Mouse (Mus musculus): ENCODE data around the gene Naa20. TPM values are rescaled to one million over a fixed set of nuclear protein-coding genes. Genes with fewer than 3 reads are reported as not detected.

Naa20 gene
- polyA plus RNA-seq, 1 experiment from 2014 or later = 125 TPM

GRCm38 (mm10) chr2:145936975-145937374 lies 35.1 kb downstream of the Naa20 start:
- 85% methylated on average over 8 of the region's 8 CpGs for WGBS
- Histone ChIP-seq H3K9me3 (replicated peaks) (no peaks in the 10 kb centered on the region), H3K27ac (no peak overlapping the region), H3K4me3 (no peak overlapping the region), H3K4me1 (peaks cover 9% of the 10 kb centered on the region), H3K36me3 (peaks cover 8% of the 10 kb centered on the region; the same call in 1 of the 2 replicates), H3K4me2 (replicated peaks) (no peak overlapping the region), H3K9ac (no peak overlapping the region), H3K27me3 (no peaks in the 10 kb centered on the region)
- ATAC-seq (ENCODE audit: low FRiP score) = no peak

GRCm38 (mm10) chr2:145941403-145941802 lies 39.5 kb downstream of the Naa20 start:
- Histone ChIP-seq H3K4me3 (no peak overlapping the region), H3K4me1 (peaks cover 6% of the 10 kb centered on the region; the same call in 1 of the 2 replicates), H3K9me3 (replicated peaks) (no peaks in the 10 kb centered on the region), H3K27ac (no peak overlapping the region), H3K4me2 (replicated peaks) (no peak overlapping the region), H3K9ac (no peak overlapping the region), H3K36me3 (no peaks in the 10 kb centered on the region), H3K27me3 (no peaks in the 10 kb centered on the region)
- no peak for ATAC-seq (ENCODE audit: low FRiP score)
- WGBS = 69% methylated on average over 3 of the region's 3 CpGs

- Histone ChIP-seq H3K4me1 (peaks cover 9% of the 10 kb centered on the region), H3K9ac (no peak overlapping the region), H3K4me3 (no peak overlapping the region), H3K4me2 (replicated peaks) (no peak overlapping the region), H3K9me3 (replicated peaks) (no peaks in the 10 kb centered on the region), H3K27me3 (no peaks in the 10 kb centered on the region), H3K27ac (no peak overlapping the region), H3K36me3 (no peaks in the 10 kb centered on the region)
- 71% methylated on average over 3 of the region's 3 CpGs for WGBS
- ATAC-seq (ENCODE audit: low FRiP score) = no peak
Observed at GRCm38 (mm10) chr2:145944286-145944685, 42.4 kb downstream of the Naa20 start.

GRCm38 (mm10) chr2:145948402-145948954 lies 46.6 kb downstream of the Naa20 start:
- ATAC-seq (ENCODE audit: low FRiP score) = no peak
- 75% methylated on average over 7 of the region's 7 CpGs for WGBS
- no peak overlapping the region for H3K4me3 ChIP-seq
- H3K27ac ChIP-seq = peak overlapping the region; percentile 36; the same call in 1 of the 2 replicates
- H3K27me3 ChIP-seq = no peaks in the 10 kb centered on the region
- H3K36me3 ChIP-seq = no peaks in the 10 kb centered on the region
- no peak overlapping the region for H3K4me2 ChIP-seq (replicated peaks)
- H3K9me3 ChIP-seq (replicated peaks) = no peaks in the 10 kb centered on the region
- peaks cover 18% of the 10 kb centered on the region for H3K4me1 ChIP-seq
- no peak overlapping the region for H3K9ac ChIP-seq

GRCm38 (mm10) chr2:145949475-145950068 lies 47.7 kb downstream of the Naa20 start:
- no peak overlapping the region for H3K9ac ChIP-seq
- H3K27ac ChIP-seq = peak overlapping the region; percentile 30; the same call in 1 of the 2 replicates
- no peaks in the 10 kb centered on the region for H3K36me3 ChIP-seq
- ATAC-seq (ENCODE audit: low FRiP score) = peak; percentile 81
- peaks cover 16% of the 10 kb centered on the region for H3K4me1 ChIP-seq
- H3K9me3 ChIP-seq (replicated peaks) = no peaks in the 10 kb centered on the region
- no peak overlapping the region for H3K4me3 ChIP-seq
- H3K27me3 ChIP-seq = no peaks in the 10 kb centered on the region
- peak overlapping the region; percentile 9; the same call in 1 of the 2 replicates for H3K4me2 ChIP-seq (replicated peaks)
- WGBS = 19% methylated on average over 11 of the region's 11 CpGs

- no peaks in the 10 kb centered on the region for H3K9me3 ChIP-seq (replicated peaks)
- H3K4me2 ChIP-seq (replicated peaks) = no peak overlapping the region
- H3K4me1 ChIP-seq = peaks cover 16% of the 10 kb centered on the region
- 8% methylated on average over 10 of the region's 10 CpGs for WGBS
- no peaks in the 10 kb centered on the region for H3K36me3 ChIP-seq
- H3K27ac ChIP-seq = peak overlapping the region; percentile 30; the same call in 1 of the 2 replicates
- no peaks in the 10 kb centered on the region for H3K27me3 ChIP-seq
- H3K9ac ChIP-seq = peak overlapping the region; percentile 13; the same call in 1 of the 2 replicates
- H3K4me3 ChIP-seq = no peak overlapping the region
- ATAC-seq (ENCODE audit: low FRiP score) = peak; percentile 52; the same call in 1 of the 2 replicates
Observed at GRCm38 (mm10) chr2:145950239-145950638, 48.3 kb downstream of the Naa20 start.

- H3K27me3 ChIP-seq = no peaks in the 10 kb centered on the region
- H3K9me3 ChIP-seq (replicated peaks) = no peaks in the 10 kb centered on the region
- H3K4me3 ChIP-seq = no peak overlapping the region
- ATAC-seq (ENCODE audit: low FRiP score) = no peak
- no peak overlapping the region for H3K4me2 ChIP-seq (replicated peaks)
- H3K27ac ChIP-seq = no peak overlapping the region
- 87% methylated on average over 5 of the region's 5 CpGs for WGBS
- no peak overlapping the region for H3K9ac ChIP-seq
- H3K4me1 ChIP-seq = peaks cover 17% of the 10 kb centered on the region
- no peaks in the 10 kb centered on the region for H3K36me3 ChIP-seq
Observed at GRCm38 (mm10) chr2:145952726-145953125, 50.8 kb downstream of the Naa20 start.

GRCm38 (mm10) chr2:145955844-145956243 lies 53.9 kb downstream of the Naa20 start:
- WGBS = 68% methylated on average over 10 of the region's 10 CpGs
- no peaks in the 10 kb centered on the region for H3K36me3 ChIP-seq
- no peak overlapping the region for H3K4me2 ChIP-seq (replicated peaks)
- no peak overlapping the region for H3K27ac ChIP-seq
- no peaks in the 10 kb centered on the region for H3K9me3 ChIP-seq (replicated peaks)
- H3K9ac ChIP-seq = no peak overlapping the region
- 0 out of 2 replicates have a peak, but pooled peaks cover 4% of the 10 kb centered on the region for H3K4me1 ChIP-seq
- H3K27me3 ChIP-seq = peaks cover 3% of the 10 kb centered on the region; the same call in 1 of the 2 replicates
- no peak overlapping the region for H3K4me3 ChIP-seq
- no peak for ATAC-seq (ENCODE audit: low FRiP score)

- WGBS = 79% methylated on average over 5 of the region's 5 CpGs
- no peak overlapping the region for H3K4me3 ChIP-seq
- H3K36me3 ChIP-seq = no peaks in the 10 kb centered on the region
- ATAC-seq (ENCODE audit: low FRiP score) = no peak
- H3K27me3 ChIP-seq = peaks cover 3% of the 10 kb centered on the region; the same call in 1 of the 2 replicates
- no peak overlapping the region for H3K4me2 ChIP-seq (replicated peaks)
- H3K9me3 ChIP-seq (replicated peaks) = no peaks in the 10 kb centered on the region
- 0 out of 2 replicates have a peak, but pooled peaks cover 4% of the 10 kb centered on the region for H3K4me1 ChIP-seq
- no peak overlapping the region for H3K27ac ChIP-seq
- no peak overlapping the region for H3K9ac ChIP-seq
Observed at GRCm38 (mm10) chr2:145956318-145956717, 54.4 kb downstream of the Naa20 start.

- no peaks in the 10 kb centered on the region for H3K9me3 ChIP-seq (replicated peaks)
- WGBS = 15% methylated on average over 4 of the region's 4 CpGs
- H3K27ac ChIP-seq = no peak overlapping the region
- peaks cover 3% of the 10 kb centered on the region; the same call in 1 of the 2 replicates for H3K27me3 ChIP-seq
- ATAC-seq (ENCODE audit: low FRiP score) = no peak
- no peaks in the 10 kb centered on the region for H3K36me3 ChIP-seq
- H3K4me3 ChIP-seq = no peak overlapping the region
- H3K4me2 ChIP-seq (replicated peaks) = no peak overlapping the region
- 0 out of 2 replicates have a peak, but pooled peaks cover 4% of the 10 kb centered on the region for H3K4me1 ChIP-seq
- no peak overlapping the region for H3K9ac ChIP-seq
Observed at GRCm38 (mm10) chr2:145957450-145957849, 55.6 kb downstream of the Naa20 start.

GRCm38 (mm10) chr2:145958097-145958496 lies 56.2 kb downstream of the Naa20 start:
- ATAC-seq (ENCODE audit: low FRiP score) = no peak
- 59% methylated on average over 6 of the region's 6 CpGs for WGBS

GRCm38 (mm10) chr2:145958551-145958950 lies 56.7 kb downstream of the Naa20 start:
- ATAC-seq (ENCODE audit: low FRiP score) = peak; percentile 75
- Histone ChIP-seq H3K9ac (no peak overlapping the region), H3K36me3 (no peaks in the 10 kb centered on the region), H3K27ac (no peak overlapping the region), H3K4me1 (0 out of 2 replicates have a peak, but pooled peaks cover 4% of the 10 kb centered on the region), H3K4me2 (replicated peaks) (no peak overlapping the region), H3K9me3 (replicated peaks) (no peaks in the 10 kb centered on the region), H3K4me3 (no peak overlapping the region), H3K27me3 (peaks cover 3% of the 10 kb centered on the region; the same call in 1 of the 2 replicates)
- 36% methylated on average over 7 of the region's 7 CpGs for WGBS

More at GRCm38 (mm10) chr2:145958097-145958496, 56.2 kb downstream of the Naa20 start:
- no peak overlapping the region for H3K4me3 ChIP-seq
- 0 out of 2 replicates have a peak, but pooled peaks cover 4% of the 10 kb centered on the region for H3K4me1 ChIP-seq
- H3K9ac ChIP-seq = no peak overlapping the region
- H3K36me3 ChIP-seq = no peaks in the 10 kb centered on the region
- H3K27ac ChIP-seq = no peak overlapping the region
- peaks cover 3% of the 10 kb centered on the region; the same call in 1 of the 2 replicates for H3K27me3 ChIP-seq
- no peak overlapping the region for H3K4me2 ChIP-seq (replicated peaks)
- H3K9me3 ChIP-seq (replicated peaks) = no peaks in the 10 kb centered on the region
